Mouse (Mus musculus) thymus, postnatal 10 days (tissue): ENCODE measurements around the gene Fam129b.

Experiments used
- DNase-seq, 2 experiments: peaks; one replicate each; pipeline ENCODE4 v3.0.0; 2021; ENCODE audit warnings: low spot score in 2 of 2

Gene Fam129b

GRCm38 (mm10) chr2:32965511-32966183, 89.7 kb downstream of the Fam129b start:
- DNase-seq = no peak

- no peak for DNase-seq
Observed at GRCm38 (mm10) chr2:32966184-32966688, 90.3 kb downstream of the Fam129b start.

GRCm38 (mm10) chr2:32966689-32967631, 91.0 kb downstream of the Fam129b start:
- peak; percentile 61 to 71 for DNase-seq

- no peak for DNase-seq
Observed at GRCm38 (mm10) chr2:32968024-32968614, 92.2 kb downstream of the Fam129b start.

- DNase-seq = no peak
Observed at GRCm38 (mm10) chr2:32969326-32969725, 93.4 kb downstream of the Fam129b start.

- DNase-seq = no peak
Observed at GRCm38 (mm10) chr2:32971235-32971634, 95.3 kb downstream of the Fam129b start.

GRCm38 (mm10) chr2:32974216-32974615, 98.3 kb downstream of the Fam129b start:
- no peak for DNase-seq
